Mouse (Mus musculus): ENCODE measurements around the gene Dcaf5. TPM values are rescaled to one million over a fixed set of nuclear protein-coding genes. Genes with fewer than 3 reads are reported as not detected.

The Dcaf5 gene
- polyA plus RNA-seq, 1 experiment from 2014 or later: 21.9 TPM

DNA sequence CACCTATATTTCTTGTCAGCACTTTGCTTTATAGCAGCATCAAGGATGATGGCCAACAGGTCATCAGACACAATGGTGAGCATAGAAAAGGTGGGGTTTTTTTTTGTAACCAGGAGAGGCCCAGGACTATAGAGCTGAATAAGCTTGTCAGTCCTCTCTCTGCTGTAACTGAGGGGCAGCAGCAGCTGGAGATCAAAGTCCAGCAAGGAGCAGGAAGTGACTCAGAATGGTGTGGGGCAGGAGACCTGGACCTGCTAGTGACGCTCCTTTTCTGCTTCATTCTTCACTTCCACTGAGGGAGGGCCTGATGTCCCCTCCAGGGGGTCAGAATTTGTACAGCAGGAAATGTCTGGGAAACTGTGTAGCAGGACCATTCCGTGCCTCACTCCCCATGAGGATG is 106.8 kb downstream of the Dcaf5 start:
- no peak overlapping the region for H3K27ac ChIP-seq
- H3K36me3 ChIP-seq (replicated peaks): no peaks in the 10 kb centered on the region
- H3K27me3 ChIP-seq: no peaks in the 10 kb centered on the region
- no peak overlapping the region for H3K4me2 ChIP-seq
- 56% methylated on average over 2 of the region's 2 CpGs for WGBS
- no peak for ATAC-seq (ENCODE audit: low FRiP score)
- no peak overlapping the region for H3K9ac ChIP-seq
- H3K4me1 ChIP-seq: peaks cover 8% of the 10 kb centered on the region; the same call in 1 of the 2 replicates
- H3K4me3 ChIP-seq (replicated peaks): no peak overlapping the region
- H3K9me3 ChIP-seq: no peaks in the 10 kb centered on the region

GRCm38 (mm10) chr12:80326047-80326446 is 110.4 kb downstream of the Dcaf5 start:
- H3K9ac ChIP-seq: no peak overlapping the region
- no peaks in the 10 kb centered on the region for H3K36me3 ChIP-seq (replicated peaks)
- peaks cover 8% of the 10 kb centered on the region; the same call in 1 of the 2 replicates for H3K4me1 ChIP-seq
- H3K4me3 ChIP-seq (replicated peaks): no peak overlapping the region
- no peaks in the 10 kb centered on the region for H3K27me3 ChIP-seq
- H3K27ac ChIP-seq: no peak overlapping the region
- H3K4me2 ChIP-seq: no peak overlapping the region
- no peaks in the 10 kb centered on the region for H3K9me3 ChIP-seq
- ATAC-seq (ENCODE audit: low FRiP score): no peak

GRCm38 (mm10) chr12:80324785-80325131 is 111.6 kb downstream of the Dcaf5 start:
- no peaks in the 10 kb centered on the region for H3K9me3 ChIP-seq
- 86% methylated on average over 1 of the region's 1 CpGs for WGBS
- no peak overlapping the region for H3K4me3 ChIP-seq (replicated peaks)
- H3K27me3 ChIP-seq: no peaks in the 10 kb centered on the region
- peaks cover 3% of the 10 kb centered on the region; the same call in 1 of the 2 replicates for H3K4me1 ChIP-seq
- H3K4me2 ChIP-seq: no peak overlapping the region
- H3K36me3 ChIP-seq (replicated peaks): no peaks in the 10 kb centered on the region
- no peak overlapping the region for H3K9ac ChIP-seq
- H3K27ac ChIP-seq: no peak overlapping the region
- no peak for ATAC-seq (ENCODE audit: low FRiP score)

DNA sequence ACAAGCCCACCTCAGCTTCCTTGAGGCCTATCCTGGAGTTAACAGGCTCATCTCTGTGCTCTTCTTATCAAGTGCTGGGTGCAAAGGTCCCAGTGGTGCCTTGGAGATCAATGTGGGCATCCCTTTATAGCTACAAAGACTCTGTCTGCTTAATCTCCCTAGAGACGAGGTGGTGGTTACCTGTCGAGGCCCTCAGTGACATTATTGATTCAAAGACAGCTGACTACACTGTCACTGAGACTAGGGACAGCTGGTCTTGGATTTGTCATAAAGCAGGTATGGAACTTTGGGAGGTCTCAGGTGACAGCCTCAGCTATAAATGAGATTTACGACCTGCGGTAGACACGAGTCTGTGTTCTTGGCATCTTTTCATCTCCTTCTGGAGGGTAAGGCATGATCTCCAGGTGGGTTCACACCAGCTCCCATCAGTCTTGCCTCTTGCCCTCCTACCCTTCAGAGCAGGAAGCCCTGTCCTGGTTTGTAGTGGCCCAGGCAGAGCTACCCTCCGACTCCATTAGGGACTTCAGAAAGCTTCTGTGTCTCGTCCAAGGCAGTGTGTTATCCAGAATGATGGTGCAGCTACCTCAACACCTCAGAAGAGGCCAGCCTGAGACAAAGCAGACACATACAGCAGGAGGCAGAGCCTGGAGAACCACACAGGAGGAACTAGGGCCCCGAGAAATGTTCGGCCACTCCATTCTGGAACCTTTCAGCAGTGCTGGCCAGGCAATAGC is 112.2 kb downstream of the Dcaf5 start:
- Histone ChIP-seq H3K9me3 (no peaks in the 10 kb centered on the region), H3K4me1 (no peaks in the 10 kb centered on the region), H3K4me2 (no peak overlapping the region), H3K27ac (no peak overlapping the region), H3K27me3 (no peaks in the 10 kb centered on the region), H3K9ac (no peak overlapping the region), H3K36me3 (replicated peaks) (no peaks in the 10 kb centered on the region), H3K4me3 (replicated peaks) (no peak overlapping the region)
- 85% methylated on average over 9 of the region's 9 CpGs for WGBS
- no peak for ATAC-seq (ENCODE audit: low FRiP score)

DNA sequence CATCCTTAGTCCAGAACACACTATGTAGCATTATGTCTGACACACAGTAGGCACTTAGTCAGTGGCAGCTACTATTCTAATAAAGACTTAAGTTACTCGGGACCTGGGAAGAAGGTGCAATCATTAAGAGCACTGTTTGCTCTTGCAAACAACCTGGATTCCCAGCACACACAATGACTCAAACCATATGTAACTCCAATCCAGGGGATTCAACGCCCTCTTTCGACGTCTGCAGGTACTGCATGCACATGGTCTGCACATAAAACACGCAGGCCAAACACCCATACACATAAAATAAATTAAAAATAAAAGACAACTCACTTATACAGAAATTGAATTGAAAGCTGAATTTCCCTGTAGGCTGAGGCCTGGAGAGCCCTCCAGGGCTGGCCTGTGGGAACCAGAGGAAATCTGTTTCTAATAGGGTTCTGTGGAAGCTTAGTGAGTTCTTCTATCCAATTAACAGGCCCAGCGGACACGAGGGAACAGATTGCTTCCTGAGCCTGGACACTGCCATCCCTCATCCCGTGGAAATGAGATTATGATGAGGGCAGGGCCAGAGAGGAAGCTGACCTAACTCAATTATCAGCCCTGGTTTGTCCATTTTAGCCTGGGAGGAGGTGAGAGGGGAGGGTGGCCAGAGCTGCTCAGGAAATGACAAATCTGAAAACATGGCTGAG is 112.9 kb downstream of the Dcaf5 start:
- H3K4me2 ChIP-seq: no peak overlapping the region
- H3K4me1 ChIP-seq: no peaks in the 10 kb centered on the region
- no peak for ATAC-seq (ENCODE audit: low FRiP score)
- 78% methylated on average over 8 of the region's 8 CpGs for WGBS
- no peaks in the 10 kb centered on the region for H3K36me3 ChIP-seq (replicated peaks)
- no peaks in the 10 kb centered on the region for H3K9me3 ChIP-seq
- H3K27me3 ChIP-seq: no peaks in the 10 kb centered on the region
- no peak overlapping the region for H3K27ac ChIP-seq
- no peak overlapping the region for H3K4me3 ChIP-seq (replicated peaks)
- no peak overlapping the region for H3K9ac ChIP-seq

GRCm38 (mm10) chr12:80322494-80322893 is 113.9 kb downstream of the Dcaf5 start:
- no peaks in the 10 kb centered on the region for H3K4me1 ChIP-seq
- H3K36me3 ChIP-seq (replicated peaks): no peaks in the 10 kb centered on the region
- no peak overlapping the region for H3K4me3 ChIP-seq (replicated peaks)
- ATAC-seq (ENCODE audit: low FRiP score): no peak
- H3K4me2 ChIP-seq: no peak overlapping the region
- H3K27me3 ChIP-seq: no peaks in the 10 kb centered on the region
- H3K9ac ChIP-seq: no peak overlapping the region
- H3K9me3 ChIP-seq: no peaks in the 10 kb centered on the region
- 76% methylated on average over 6 of the region's 6 CpGs for WGBS
- no peak overlapping the region for H3K27ac ChIP-seq

DNA sequence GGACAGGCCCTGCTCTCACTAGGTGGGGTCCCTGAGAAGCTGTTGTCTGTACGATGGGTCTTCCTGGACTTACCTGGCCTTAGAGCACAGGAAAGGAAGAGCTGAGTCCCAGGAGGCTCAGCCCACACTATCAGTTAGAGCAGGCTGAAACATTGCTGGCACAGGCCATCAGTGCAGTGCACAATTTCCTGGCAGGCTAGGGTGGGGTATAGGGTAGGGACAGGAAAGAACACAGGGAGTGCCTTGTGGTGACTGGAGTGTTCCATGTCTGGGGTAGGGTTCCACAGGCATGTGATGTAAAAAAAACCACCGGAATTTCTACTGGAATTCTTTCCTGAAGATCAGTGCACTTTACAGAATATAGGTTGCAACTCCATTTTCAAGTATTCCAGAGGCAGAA is 117.3 kb downstream of the Dcaf5 start:
- ATAC-seq (ENCODE audit: low FRiP score): no peak

DNA sequence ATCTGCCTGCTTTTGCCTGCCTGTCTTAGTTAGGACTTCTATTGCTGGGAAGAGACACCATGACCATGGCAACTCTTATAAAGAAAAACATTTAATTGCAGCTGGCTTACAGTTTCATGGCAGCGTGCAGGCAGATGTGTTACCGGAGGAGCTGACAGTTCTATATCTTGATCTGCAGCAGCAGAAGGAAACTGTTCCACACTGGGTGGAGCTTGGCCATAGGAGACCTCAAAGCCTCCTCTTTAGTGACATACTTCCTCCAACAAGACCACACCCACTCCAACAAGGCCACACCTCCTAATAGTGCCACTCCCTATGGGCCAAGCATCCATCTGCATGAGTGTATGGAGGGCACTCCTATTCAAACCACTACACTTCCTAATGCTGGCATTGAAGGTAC is 121.1 kb downstream of the Dcaf5 start:
- no peaks in the 10 kb centered on the region for H3K36me3 ChIP-seq (replicated peaks)
- no peaks in the 10 kb centered on the region for H3K27me3 ChIP-seq
- H3K9me3 ChIP-seq: no peaks in the 10 kb centered on the region
- H3K27ac ChIP-seq: no peak overlapping the region
- 93% methylated on average over 2 of the region's 2 CpGs for WGBS
- H3K4me1 ChIP-seq: no peaks in the 10 kb centered on the region
- no peak overlapping the region for H3K4me2 ChIP-seq
- no peak overlapping the region for H3K4me3 ChIP-seq (replicated peaks)
- no peak overlapping the region for H3K9ac ChIP-seq
- no peak for ATAC-seq (ENCODE audit: low FRiP score)

More for the DNA sequence above, 117.3 kb downstream of the Dcaf5 start:
- H3K4me1 ChIP-seq: no peaks in the 10 kb centered on the region
- no peaks in the 10 kb centered on the region for H3K9me3 ChIP-seq
- WGBS: 88% methylated on average over 2 of the region's 2 CpGs
- H3K36me3 ChIP-seq (replicated peaks): no peaks in the 10 kb centered on the region
- no peak overlapping the region for H3K9ac ChIP-seq
- H3K27me3 ChIP-seq: no peaks in the 10 kb centered on the region
- H3K4me2 ChIP-seq: no peak overlapping the region
- H3K27ac ChIP-seq: no peak overlapping the region
- H3K4me3 ChIP-seq (replicated peaks): no peak overlapping the region

DNA sequence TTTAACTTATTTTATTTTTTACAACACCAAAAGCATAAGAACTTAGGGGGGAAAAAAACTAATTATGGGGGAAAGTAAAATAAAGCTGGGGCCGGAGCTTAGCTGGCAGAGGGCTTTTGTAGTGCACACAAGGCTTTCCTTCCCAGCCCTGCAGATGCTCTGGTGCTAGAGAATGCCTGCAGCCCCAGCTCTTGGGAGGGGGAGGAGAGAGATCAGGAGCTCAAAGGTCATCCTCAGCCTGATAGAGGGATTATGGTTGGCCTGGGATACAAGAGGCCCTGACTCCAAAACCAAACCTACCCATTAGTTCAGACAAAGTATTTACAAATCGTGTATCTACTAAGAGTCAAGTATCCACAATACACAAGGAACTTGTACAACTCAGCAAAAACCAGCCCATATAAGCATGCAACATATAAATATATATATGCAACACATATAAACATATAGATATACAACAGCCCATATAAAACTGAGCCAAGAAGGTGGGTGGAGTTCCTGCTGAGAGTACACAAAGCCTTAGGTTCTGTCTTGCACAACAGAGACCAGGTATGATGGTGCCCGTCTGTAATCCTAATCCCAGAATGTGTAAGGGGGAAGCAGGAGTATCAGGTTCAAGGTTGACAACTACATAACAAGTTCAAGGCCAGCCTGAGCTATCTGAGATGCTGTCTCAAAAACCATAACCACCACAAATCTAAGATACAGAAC is 124.3 kb downstream of the Dcaf5 start:
- WGBS: 55% methylated on average over 3 of the region's 3 CpGs
- Histone ChIP-seq H3K9ac (no peak overlapping the region), H3K27ac (no peak overlapping the region), H3K4me3 (replicated peaks) (no peak overlapping the region), H3K9me3 (no peaks in the 10 kb centered on the region), H3K4me1 (no peaks in the 10 kb centered on the region), H3K27me3 (no peaks in the 10 kb centered on the region), H3K4me2 (no peak overlapping the region), H3K36me3 (replicated peaks) (no peaks in the 10 kb centered on the region)
- ATAC-seq (ENCODE audit: low FRiP score): no peak

GRCm38 (mm10) chr12:80307556-80307955 is 128.8 kb downstream of the Dcaf5 start:
- H3K36me3 ChIP-seq (replicated peaks): no peaks in the 10 kb centered on the region
- no peaks in the 10 kb centered on the region for H3K4me1 ChIP-seq
- H3K9ac ChIP-seq: no peak overlapping the region
- no peaks in the 10 kb centered on the region for H3K27me3 ChIP-seq
- no peak overlapping the region for H3K4me3 ChIP-seq (replicated peaks)
- H3K9me3 ChIP-seq: no peaks in the 10 kb centered on the region
- no peak for ATAC-seq (ENCODE audit: low FRiP score)
- no peak overlapping the region for H3K27ac ChIP-seq
- 85% methylated on average over 3 of the region's 3 CpGs for WGBS
- no peak overlapping the region for H3K4me2 ChIP-seq

- no peaks in the 10 kb centered on the region for H3K27me3 ChIP-seq
- no peak for ATAC-seq (ENCODE audit: low FRiP score)
- no peaks in the 10 kb centered on the region for H3K36me3 ChIP-seq (replicated peaks)
- H3K4me3 ChIP-seq (replicated peaks): no peak overlapping the region
- H3K4me2 ChIP-seq: no peak overlapping the region
- H3K9ac ChIP-seq: no peak overlapping the region
- no peaks in the 10 kb centered on the region for H3K4me1 ChIP-seq
- 86% methylated on average over 3 of the region's 3 CpGs for WGBS
- no peak overlapping the region for H3K27ac ChIP-seq
- no peaks in the 10 kb centered on the region for H3K9me3 ChIP-seq
Measured at GRCm38 (mm10) chr12:80304518-80304917, 131.9 kb downstream of the Dcaf5 start.

DNA sequence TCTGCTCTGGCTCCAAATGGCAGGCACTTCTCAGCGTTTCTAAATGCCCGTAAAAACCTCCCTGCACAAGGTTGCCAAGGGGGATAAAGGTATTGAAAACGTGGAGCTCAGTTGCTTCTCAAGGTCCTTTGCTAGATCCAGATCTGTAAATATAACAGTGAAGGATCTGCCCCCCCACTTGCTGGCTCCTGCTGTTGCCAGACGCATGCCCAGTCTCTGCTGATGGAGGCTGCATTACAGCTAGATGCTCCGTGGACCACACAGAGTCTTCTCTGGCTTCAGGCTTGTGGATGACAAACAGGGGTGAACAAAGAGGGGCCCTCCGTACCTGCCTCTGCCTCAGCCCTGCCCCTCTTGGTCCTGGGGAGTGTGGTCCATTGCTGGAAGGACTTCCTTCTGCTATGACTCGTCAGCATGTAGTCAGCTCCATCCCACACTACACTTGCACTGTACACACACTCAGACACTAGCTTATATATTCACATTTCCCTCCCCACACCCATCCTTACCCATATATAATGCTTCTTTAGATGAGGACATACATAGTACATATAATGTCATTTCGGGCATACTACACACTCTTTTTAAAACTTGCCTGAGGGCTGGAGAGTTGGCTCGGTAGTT is 135.5 kb downstream of the Dcaf5 start:
- Histone ChIP-seq H3K9ac (no peak overlapping the region), H3K4me1 (no peaks in the 10 kb centered on the region), H3K4me2 (no peak overlapping the region), H3K36me3 (replicated peaks) (no peaks in the 10 kb centered on the region), H3K9me3 (no peaks in the 10 kb centered on the region), H3K27ac (no peak overlapping the region), H3K4me3 (replicated peaks) (no peak overlapping the region), H3K27me3 (no peaks in the 10 kb centered on the region)
- no peak for ATAC-seq (ENCODE audit: low FRiP score)
- 83% methylated on average over 9 of the region's 9 CpGs for WGBS
